8 mouse cellular contexts compared by ENCODE assay signal in genomic region chr9:69439805-69440357, GRCm38 (mm10). TPM values are rescaled to one million over a fixed set of nuclear protein-coding genes. Genes with fewer than 3 reads are reported as not detected.
DNase-seq lines count a peak whose midpoint lies in the region; ATAC-seq and TF ChIP-seq lines count a peak whose summit lies in the region.

No protein-coding gene starts in this region.

- no peaks in the 10 kb centered on the region for H3K36me3 ChIP-seq in intestine, postnatal 0 days (ENCODE audit: control insufficient read depth, insufficient read depth)
- H3K36me3 ChIP-seq in lung, embryonic 16.5 days (ENCODE audit: control insufficient read depth, insufficient read depth, low read length): no peaks in the 10 kb centered on the region

- no peaks in the 10 kb centered on the region for H3K9me3 ChIP-seq in intestine, postnatal 0 days (ENCODE audit: control insufficient read depth)
- no peaks in the 10 kb centered on the region for H3K9me3 ChIP-seq in lung, embryonic 16.5 days (ENCODE audit: control insufficient read depth, low read length)

- peak; percentile 57 for TF ChIP-seq CTCF in Patski (IDR thresholded peaks at IDR 0.05)
- peak; percentile 44 for TF ChIP-seq CTCF in intestine, postnatal 0 days (IDR thresholded peaks at IDR 0.05; ENCODE audit: low read depth)

- H3K27me3 ChIP-seq in Patski: no peaks in the 10 kb centered on the region
- H3K27me3 ChIP-seq in intestine, postnatal 0 days (replicated peaks; ENCODE audit: control insufficient read depth, insufficient read depth, low read length): no peaks in the 10 kb centered on the region
- no peaks in the 10 kb centered on the region for H3K27me3 ChIP-seq in lung, embryonic 16.5 days (ENCODE audit: control insufficient read depth, insufficient read depth, low read depth, low read length)

- ATAC-seq in Patski: peak; percentile 86
- ATAC-seq in intestine, postnatal 0 days: no peak
- peak; percentile 90 for ATAC-seq in lung, embryonic 16.5 days (ENCODE audit: low read depth)

- POLR2A ChIA-PET in Patski (lab: Charles Lee): interaction anchor here (1.0 to 1.5 kb wide), 2 partner anchors 15 to 28 kb away, joined by 4 to 5 read pairs; no protein-coding TSS in a partner anchor

- peak; percentile 43 for DNase-seq in adrenal gland, postnatal 10 days
- DNase-seq in adrenal gland, postnatal 4 days (ENCODE audit: low spot score in 2 of 2): no peak
- DNase-seq in Patski (ENCODE audit: low read depth, low spot score): peak; percentile 73
- no peak for DNase-seq in cerebellum, adult 11-12 months
- no peak for DNase-seq in right cerebral cortex, postnatal 25 days
- DNase-seq in left cerebral cortex, postnatal 14 days (ENCODE audit: low spot score in 2 of 2): no peak

- no peak overlapping the region for H3K4me3 ChIP-seq in intestine, postnatal 0 days (ENCODE audit: low read depth, low read length)
- no peak overlapping the region for H3K4me3 ChIP-seq in lung, embryonic 16.5 days (ENCODE audit: low read length)

- intact Hi-C loops in left cerebral cortex, postnatal 14 days (cut with DNase I): no loop called here

- no peak overlapping the region for H3K27ac ChIP-seq in intestine, postnatal 0 days (ENCODE audit: low read depth, low read length)
- peak overlapping the region; percentile 87 for H3K27ac ChIP-seq in lung, embryonic 16.5 days (ENCODE audit: low read length)

- peaks cover 6% of the 10 kb centered on the region; the same call in 1 of the 2 replicates for H3K4me1 ChIP-seq in intestine, postnatal 0 days (replicated peaks; ENCODE audit: control insufficient read depth, insufficient read depth, low read length)
- H3K4me1 ChIP-seq in lung, embryonic 16.5 days (replicated peaks; ENCODE audit: control insufficient read depth, insufficient read depth, low read length): peaks cover 25% of the 10 kb centered on the region

- peak overlapping the region; percentile 17; the same call in 1 of the 2 replicates for H3K4me2 ChIP-seq in intestine, postnatal 0 days (replicated peaks; ENCODE audit: low read depth)
- H3K4me2 ChIP-seq in lung, embryonic 16.5 days (ENCODE audit: low read depth, low read length): no peak overlapping the region

- CTCF ChIA-PET in Patski (lab: Charles Lee): interaction anchor here (0.7 to 2.2 kb wide), 6 partner anchors 13 to 40 kb away, joined by 3 to 12 read pairs (median 4); partner anchors contain the start of gene Anxa2

- H3K9ac ChIP-seq in intestine, postnatal 0 days (ENCODE audit: low read depth, low read length): no peak overlapping the region
- H3K9ac ChIP-seq in lung, embryonic 16.5 days (ENCODE audit: low read length): no peak overlapping the region

- in situ Hi-C loops in Patski (cut with MboI; ENCODE audit: low pct_unique_long_range_greater_than_20kb): no loop called here

- WGBS in intestine, postnatal 0 days: 42% methylated on average over 7 of the region's 7 CpGs
- WGBS in lung, embryonic 16.5 days: 16% methylated on average over 7 of the region's 7 CpGs

RNA-seq across cellular contexts. Expression of gene Anxa2, which starts 13.5 kb away (rescaled TPM):
- total RNA-seq in adrenal gland, postnatal 10 days (2021): 100 to 1,000 TPM; 333 to 340 TPM
- 100 to 1,000 TPM; 338 to 365 TPM for total RNA-seq in adrenal gland, postnatal 4 days (2021)
- 829 TPM for polyA plus RNA-seq in Patski (2021)
- polyA plus RNA-seq in intestine, postnatal 0 days (2015; fragmentation: Nextera tagmentation; extraction: Ambion mirVana): 571 and 641 TPM in 2 replicates
- 973 and 1,115 TPM in 2 replicates for polyA plus RNA-seq in lung, embryonic 16.5 days (2015; fragmentation: Nextera tagmentation; extraction: Ambion mirVana)
- total RNA-seq in left cerebral cortex, postnatal 14 days (2021): 10 to 100 TPM; 14.4 to 18.8 TPM

RNA-seq across cellular contexts. Expression of gene Ice2, which starts 42.2 kb away (rescaled TPM):
- 10 to 100 TPM; 13.2 to 18.0 TPM for total RNA-seq in adrenal gland, postnatal 10 days (2021)
- total RNA-seq in adrenal gland, postnatal 4 days (2021): 10 to 100 TPM; 20.4 to 20.8 TPM
- polyA plus RNA-seq in Patski (2021): 13.5 TPM
- polyA plus RNA-seq in intestine, postnatal 0 days (2015; fragmentation: Nextera tagmentation; extraction: Ambion mirVana): 5.0 and 5.2 TPM in 2 replicates
- 18.8 and 21.5 TPM in 2 replicates for polyA plus RNA-seq in lung, embryonic 16.5 days (2015; fragmentation: Nextera tagmentation; extraction: Ambion mirVana)
- total RNA-seq in left cerebral cortex, postnatal 14 days (2021): 10 to 100 TPM in 1 of 2 experiments, 1 to 10 TPM in 1; 7.4 to 10.9 TPM

Comparison
In these comparisons a context has a peak if more than half of its experiments do, and no peak if none do; other contexts are left out.
1. DNase-seq: peak in adrenal gland, postnatal 10 days (single experiment) and Patski (single experiment); none in adrenal gland, postnatal 4 days (0 of 2), cerebellum, adult 11-12 months (single experiment), right cerebral cortex, postnatal 25 days (single experiment) and left cerebral cortex, postnatal 14 days (0 of 2).
2. RNA of gene Anxa2, which starts 13.5 kb away (total RNA-seq): 338 to 365 TPM in adrenal gland, postnatal 4 days and 333 to 340 TPM in adrenal gland, postnatal 10 days; 14.4 to 18.8 TPM in left cerebral cortex, postnatal 14 days; every median in the first group is over 10 times any median in the second.